Mouse (Mus musculus) liver, adult 2 months (tissue): ENCODE measurements around the gene Lrig1. TPM values are rescaled to one million over a fixed set of nuclear protein-coding genes. Genes with fewer than 3 reads are reported as not detected.

ENCODE experiments used
- DNase-seq: peaks from one replicate; pipeline ENCODE4 v3.0.0-alpha.2; 2011; ENCODE audit warnings: low read depth, low spot score; ENCODE audit errors: extremely low read depth
- H3K27ac ChIP-seq: fragments of 200-500 bp; replicated peaks from 2 replicates; pipeline ENCODE4 v1.5.1; 2012; ENCODE audit warnings: low read depth, mild to moderate bottlenecking, control low read depth, inconsistent platforms, low read length; ENCODE audit not compliant: insufficient read depth
- H3K27me3 ChIP-seq: fragments of 200-500 bp; 2 replicates; pipeline ENCODE4 v1.6.1; 2012; ENCODE audit warnings: mild to moderate bottlenecking, moderate library complexity, low read length, inconsistent platforms; ENCODE audit not compliant: control insufficient read depth, insufficient read depth
- H3K36me3 ChIP-seq: fragments of 200-500 bp; 2 replicates; pipeline ENCODE4 v1.6.1; 2012; ENCODE audit warnings: low read length, inconsistent platforms; ENCODE audit not compliant: control insufficient read depth, insufficient read depth
- H3K4me1 ChIP-seq: fragments of 200-500 bp; 2 replicates; pipeline ENCODE4 v1.6.1; 2011; ENCODE audit warnings: low read length; ENCODE audit not compliant: control insufficient read depth, insufficient read depth
- H3K4me3 ChIP-seq: fragments of 200-500 bp; 2 replicates; pipeline ENCODE4 v1.5.1; 2011; ENCODE audit warnings: low read depth, mild to moderate bottlenecking, control low read depth, low read length, moderate library complexity; ENCODE audit not compliant: insufficient read depth
- H3K79me2 ChIP-seq: fragments of 200-500 bp; 2 replicates; pipeline ENCODE4 v1.6.1; 2012; ENCODE audit warnings: inconsistent platforms, mild to moderate bottlenecking, low read length, moderate library complexity; ENCODE audit not compliant: control insufficient read depth, insufficient read depth
- H3K9ac ChIP-seq: fragments of 200-500 bp; 2 replicates; pipeline ENCODE4 v1.6.1; 2012; ENCODE audit warnings: low read depth, mild to moderate bottlenecking, control low read depth, inconsistent platforms, low read length
- CTCF ChIP-seq: fragments of 200-500 bp; IDR thresholded peaks from 2 replicates; pipeline ENCODE4 v1.5.1; 2011; ENCODE audit warnings: low read depth, low read length, control low read depth
- POLR2A ChIP-seq: fragments of 200-500 bp; IDR thresholded peaks from 2 replicates; pipeline ENCODE4 v1.6.1; 2011; ENCODE audit warnings: low read length, control low read depth; ENCODE audit not compliant: insufficient read depth; ENCODE audit errors: extremely low read depth
- WGBS: fragments of 180-500 bp; shearing (Covaris S2); methylation state at CpG from one replicate; pipeline ENCODE4 v1.1.7; 2018; 5-methylcytosine and 5-hydroxymethylcytosine counted together
- polyA plus RNA-seq: library from polyadenylated mRNA; depleted of rRNA; stranded (reverse); fragments of >200 nt; gene quantifications from 2 replicates; pipeline ENCODE4 v1.2.3, GENCODE M21; 2012
- total RNA-seq: library from RNA; depleted of rRNA; stranded (reverse); fragments of >200 nt; gene quantifications from 2 replicates; pipeline ENCODE4 v1.2.3, GENCODE M21; 2014

The Lrig1 gene
- total and polyA plus RNA-seq, 2 experiments, result 12.4 to 14.8 TPM

DNA sequence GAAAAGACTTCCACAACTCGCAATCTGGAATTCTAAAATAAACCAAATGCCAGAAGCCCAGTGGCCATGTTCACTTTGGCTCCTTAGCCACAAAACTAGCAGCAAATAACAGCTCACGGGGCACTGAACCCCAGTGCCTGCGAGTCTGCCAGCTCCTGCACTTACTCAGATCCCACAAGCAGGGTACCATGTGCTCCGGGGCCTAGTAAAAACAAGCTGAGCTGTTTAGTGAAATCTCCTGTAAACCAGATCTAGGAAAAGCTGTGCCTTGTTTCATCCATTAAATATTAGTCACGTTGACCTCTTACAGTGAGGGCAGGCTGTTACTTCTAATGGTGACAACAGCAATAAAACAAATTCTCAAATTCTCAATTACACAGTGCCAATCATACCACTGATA lies 81.3 kb downstream of the Lrig1 start:
- H3K9ac ChIP-seq, result no peak overlapping the region
- H3K27ac ChIP-seq, result no peak overlapping the region
- no peaks in the 10 kb centered on the region for H3K4me1 ChIP-seq
- no peak overlapping the region for H3K4me3 ChIP-seq
- 89% methylated on average over 5 of the region's 5 CpGs for WGBS
- no peaks in the 10 kb centered on the region for H3K27me3 ChIP-seq
- TF ChIP-seq CTCF (no peak), POLR2A (no peak)
- H3K79me2 ChIP-seq, result no peaks in the 10 kb centered on the region
- peaks cover 30% of the 10 kb centered on the region for H3K36me3 ChIP-seq
- DNase-seq, result no peak

DNA sequence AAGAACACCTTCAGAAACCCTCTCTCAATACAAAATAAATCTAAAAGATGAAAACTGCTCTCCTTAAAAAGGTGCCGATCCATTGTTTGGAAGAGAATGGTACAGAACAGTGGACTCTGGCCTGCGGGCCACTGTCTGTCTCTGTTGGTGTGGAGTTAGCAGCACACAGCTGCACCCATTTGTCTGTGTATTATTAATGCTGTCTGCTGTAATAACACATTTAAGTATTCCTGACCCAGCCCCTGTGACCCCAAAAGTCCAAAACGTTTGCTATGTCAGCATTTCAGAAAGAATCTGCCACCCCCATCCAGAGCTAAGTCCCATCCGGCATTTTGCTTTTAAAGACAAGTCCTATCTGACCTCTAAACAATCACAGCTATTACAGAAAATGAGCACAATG lies 84.0 kb downstream of the Lrig1 start:
- 85% methylated on average over 4 of the region's 4 CpGs for WGBS
- H3K27ac ChIP-seq, result no peak overlapping the region
- H3K36me3 ChIP-seq, result peaks cover 37% of the 10 kb centered on the region

DNA sequence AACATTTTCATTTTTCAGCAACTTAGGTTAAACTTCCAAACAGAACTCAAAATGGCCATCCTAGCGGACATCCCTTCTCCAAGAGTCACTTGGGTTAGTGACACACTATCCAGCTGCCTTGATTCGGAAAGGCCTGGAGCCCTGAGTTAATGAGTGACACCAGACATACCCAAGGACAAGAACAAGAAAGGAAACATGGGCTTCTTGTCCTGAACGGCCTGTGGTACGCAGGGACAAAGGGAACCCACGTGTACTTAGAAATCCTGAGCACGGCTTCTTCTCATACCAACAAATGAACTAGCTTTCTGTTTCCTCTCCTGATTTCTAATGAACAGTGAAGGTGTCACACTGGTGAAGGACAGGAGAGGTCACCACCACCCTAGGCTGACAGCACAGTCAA lies 85.6 kb downstream of the Lrig1 start:
- H3K9ac ChIP-seq, result no peak overlapping the region
- peaks cover 39% of the 10 kb centered on the region for H3K36me3 ChIP-seq
- TF ChIP-seq CTCF (no peak), POLR2A (no peak)
- H3K79me2 ChIP-seq, result no peaks in the 10 kb centered on the region
- H3K4me1 ChIP-seq, result no peaks in the 10 kb centered on the region
- H3K27ac ChIP-seq, result no peak overlapping the region
- DNase-seq, result no peak
- H3K4me3 ChIP-seq, result no peak overlapping the region
- WGBS, result 90% methylated on average over 6 of the region's 6 CpGs
- no peaks in the 10 kb centered on the region for H3K27me3 ChIP-seq

More for the DNA sequence above, 84.0 kb downstream of the Lrig1 start:
- no peak for TF ChIP-seq CTCF
- no peak for TF ChIP-seq POLR2A
- Histone ChIP-seq H3K4me3 (no peak overlapping the region), H3K27me3 (no peaks in the 10 kb centered on the region), H3K9ac (no peak overlapping the region), H3K79me2 (no peaks in the 10 kb centered on the region), H3K4me1 (no peaks in the 10 kb centered on the region)
- DNase-seq, result no peak

DNA sequence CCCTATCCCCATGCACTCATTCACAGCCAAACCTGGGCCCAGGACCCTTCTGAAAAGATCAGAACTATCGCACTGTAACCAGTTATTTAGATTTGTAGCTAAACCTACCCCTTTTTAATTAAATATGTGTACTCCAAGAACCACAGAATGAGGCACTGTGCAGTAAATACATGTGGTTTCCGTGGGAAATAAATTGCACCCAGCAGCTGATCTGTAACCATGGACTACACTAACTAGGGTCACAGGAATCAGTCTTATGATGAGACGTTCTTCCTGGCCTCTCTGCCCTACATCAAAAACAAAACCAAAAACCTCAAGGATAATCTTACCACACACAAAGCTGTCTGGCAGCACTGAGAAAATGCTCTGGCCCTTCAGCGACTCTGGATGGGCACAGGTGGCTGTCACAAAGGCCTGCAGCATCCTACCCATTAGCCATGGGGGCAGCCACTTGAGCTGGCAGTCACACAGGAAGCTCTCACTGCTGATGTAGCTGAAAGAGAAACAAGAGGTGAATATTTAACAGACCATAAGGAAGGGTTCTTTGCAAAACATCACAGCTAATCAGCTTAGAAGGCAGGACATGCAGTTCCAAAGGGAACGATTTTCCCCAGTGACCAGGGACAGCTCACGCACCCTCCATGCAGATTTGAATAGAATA lies 86.6 kb downstream of the Lrig1 start:
- H3K36me3 ChIP-seq, result peaks cover 41% of the 10 kb centered on the region
- WGBS, result 77% methylated on average over 6 of the region's 6 CpGs
- no peaks in the 10 kb centered on the region for H3K4me1 ChIP-seq
- TF ChIP-seq CTCF, result no peak
- TF ChIP-seq POLR2A, result no peak
- no peaks in the 10 kb centered on the region for H3K79me2 ChIP-seq
- H3K27me3 ChIP-seq, result no peaks in the 10 kb centered on the region
- no peak overlapping the region for H3K9ac ChIP-seq
- H3K27ac ChIP-seq, result no peak overlapping the region
- no peak overlapping the region for H3K4me3 ChIP-seq
- no peak for DNase-seq

DNA sequence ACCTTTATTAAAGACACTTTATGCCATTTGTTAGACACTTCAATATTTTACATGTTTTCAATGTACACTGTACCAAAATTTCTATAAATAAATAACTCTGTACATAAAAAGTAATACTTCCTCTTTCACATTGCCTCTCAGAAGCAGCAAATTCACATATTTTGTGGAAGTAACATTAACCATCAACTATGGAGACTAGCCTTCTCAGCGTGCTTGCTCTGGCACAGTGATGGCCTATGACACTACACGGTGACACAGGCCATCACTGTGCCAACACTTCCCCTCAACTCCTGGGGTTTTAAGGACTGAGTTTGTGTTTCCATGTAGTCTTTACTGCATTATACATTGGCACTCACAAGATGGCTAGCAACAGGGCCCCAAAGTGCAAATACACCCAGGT lies 95.4 kb downstream of the Lrig1 start:
- H3K27ac ChIP-seq, result no peak overlapping the region
- DNase-seq, result no peak
- peaks cover 13% of the 10 kb centered on the region; the same call in 1 of the 2 replicates for H3K4me1 ChIP-seq
- peaks cover 14% of the 10 kb centered on the region for H3K36me3 ChIP-seq
- H3K9ac ChIP-seq, result no peak overlapping the region
- WGBS, result 84% methylated on average over 2 of the region's 2 CpGs
- no peaks in the 10 kb centered on the region for H3K27me3 ChIP-seq
- H3K4me3 ChIP-seq, result no peak overlapping the region
- TF ChIP-seq CTCF, result no peak
- TF ChIP-seq POLR2A, result no peak
- no peaks in the 10 kb centered on the region for H3K79me2 ChIP-seq

DNA sequence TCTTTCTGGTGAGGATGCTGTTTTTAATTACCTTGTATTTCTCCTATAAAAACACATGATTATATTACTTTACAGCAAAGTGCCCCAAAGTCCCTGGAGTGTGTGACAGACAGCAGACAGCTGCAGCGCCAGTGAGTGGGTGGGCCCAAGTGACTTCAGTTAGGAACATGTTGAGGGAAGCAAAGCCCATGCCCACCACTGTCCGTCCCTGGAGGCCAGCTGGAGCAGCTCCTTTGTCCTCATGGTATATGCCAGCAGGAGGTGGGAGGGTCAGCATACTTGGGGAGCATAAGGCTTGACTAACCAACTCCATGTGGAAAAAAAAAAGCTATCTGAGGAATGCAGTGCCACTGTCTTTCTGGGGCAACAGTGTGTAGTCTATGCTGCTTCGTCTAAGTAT lies 95.9 kb downstream of the Lrig1 start:
- TF ChIP-seq CTCF, result no peak
- no peak for TF ChIP-seq POLR2A
- Histone ChIP-seq H3K9ac (no peak overlapping the region), H3K79me2 (no peaks in the 10 kb centered on the region), H3K36me3 (peaks cover 10% of the 10 kb centered on the region), H3K4me1 (peaks cover 13% of the 10 kb centered on the region; the same call in 1 of the 2 replicates), H3K27me3 (no peaks in the 10 kb centered on the region), H3K27ac (no peak overlapping the region), H3K4me3 (no peak overlapping the region)
- DNase-seq, result no peak
- WGBS, result 86% methylated on average over 3 of the region's 3 CpGs
